Mouse (Mus musculus): ENCODE data around the gene Ssbp3.

DNA sequence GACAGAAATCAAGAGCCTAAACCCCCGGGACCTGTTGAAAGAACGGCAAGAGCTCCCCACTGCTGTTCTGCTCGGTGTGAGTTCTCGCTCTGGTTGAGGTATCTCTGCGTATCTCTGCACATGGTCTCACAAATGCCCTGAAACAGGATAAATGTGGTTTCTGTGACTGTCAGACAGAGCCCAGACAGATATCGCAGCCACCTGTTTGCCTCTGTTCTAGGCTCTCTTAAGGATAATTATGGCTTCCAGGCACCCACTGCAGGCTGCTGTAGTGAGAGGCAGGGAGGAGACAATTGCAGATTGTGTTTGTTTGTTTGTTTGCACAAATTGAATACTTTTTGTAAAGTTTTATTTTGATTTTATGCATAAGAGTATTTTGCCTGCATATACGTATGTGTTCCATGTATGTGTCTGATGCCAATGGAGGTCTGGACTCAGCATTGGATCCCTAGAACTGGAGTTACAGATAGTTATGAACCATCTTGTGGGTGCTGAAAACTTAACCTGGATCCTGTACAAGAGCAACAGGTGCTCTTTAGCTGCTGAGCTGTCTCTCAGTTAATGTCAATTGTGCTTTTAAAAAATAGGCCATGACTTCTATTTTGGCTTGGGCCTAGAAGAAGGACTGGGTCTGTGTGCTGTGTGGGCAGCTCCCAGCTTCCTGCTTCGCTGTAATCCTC is 101.0 kb downstream of the Ssbp3 start:
- no peak for TF ChIP-seq CTCF (IDR thresholded peaks at IDR 0.05; ENCODE audit: low read depth, low read length)
- no peak for TF ChIP-seq POLR2A (IDR thresholded peaks at IDR 0.05; ENCODE audit: extremely low read depth, insufficient read depth, low read length)
